Mouse (Mus musculus) lung, postnatal 25 days (tissue): ENCODE measurements around the gene Olfr1357.

ENCODE experiments used
- DNase-seq: peaks from one replicate; pipeline ENCODE4 v3.0.0; 2022; ENCODE audit warnings: low spot score

Olfr1357 gene

GRCm38 (mm10) chr10:78578204-78578603, 39.7 kb downstream of the Olfr1357 start:
- DNase-seq: no peak

GRCm38 (mm10) chr10:78576435-78577184, 41.3 kb downstream of the Olfr1357 start:
- DNase-seq: no peak

GRCm38 (mm10) chr10:78575690-78576089, 42.2 kb downstream of the Olfr1357 start:
- no peak for DNase-seq

- no peak for DNase-seq
Observed at GRCm38 (mm10) chr10:78575105-78575632, 42.7 kb downstream of the Olfr1357 start.

GRCm38 (mm10) chr10:78574250-78575104, 43.4 kb downstream of the Olfr1357 start, which contains the start of gene Ilvbl:
Ilvbl (plus strand) TSS chr10:78574346.
- DNase-seq: peak; percentile 96

- DNase-seq: no peak
Observed at GRCm38 (mm10) chr10:78573226-78573625, 44.6 kb downstream of the Olfr1357 start.

GRCm38 (mm10) chr10:78570897-78571296, 47.0 kb downstream of the Olfr1357 start:
- no peak for DNase-seq

- DNase-seq: no peak
Observed at GRCm38 (mm10) chr10:78570416-78570815, 47.5 kb downstream of the Olfr1357 start.

- no peak for DNase-seq
Observed at GRCm38 (mm10) chr10:78569686-78570085, 48.2 kb downstream of the Olfr1357 start.

- DNase-seq: no peak
Observed at GRCm38 (mm10) chr10:78569191-78569590, 48.7 kb downstream of the Olfr1357 start.

- DNase-seq: no peak
Observed at GRCm38 (mm10) chr10:78565070-78565469, 52.8 kb downstream of the Olfr1357 start.
